ENCODE assay signal across 9 mouse cellular contexts in genomic region chr19:16873942-16874861, GRCm38 (mm10). TPM values are rescaled to one million over a fixed set of nuclear protein-coding genes. Genes with fewer than 3 reads are reported as not detected.
DNase-seq lines count a peak whose midpoint lies in the region; ATAC-seq and TF ChIP-seq lines count a peak whose summit lies in the region.
"Had no signal": no experiment of that assay in that cellular context is flagged by ENCODE, and none has a peak within 500 bp of the region (broad histone marks: within the 10 kb centered on the region; RNA-seq: fewer than 3 reads in every experiment).

No protein-coding gene starts in this region.

- H3K27me3 ChIP-seq in lung, embryonic 14.5 days (ENCODE audit: insufficient read depth, low read length): peaks cover 100% of the 10 kb centered on the region
- peaks cover 99% of the 10 kb centered on the region for H3K27me3 ChIP-seq in forebrain, embryonic 12.5 days
- H3K27me3 ChIP-seq in limb, embryonic 10.5 days (ENCODE audit: low read depth, poor library complexity, severe bottlenecking): peaks cover 100% of the 10 kb centered on the region
- peaks cover 98% of the 10 kb centered on the region for H3K27me3 ChIP-seq in neural tube, embryonic 12.5 days (replicated peaks)

- no peaks in the 10 kb centered on the region for H3K4me1 ChIP-seq in lung, embryonic 14.5 days (ENCODE audit: insufficient read depth)
- H3K4me1 ChIP-seq in forebrain, embryonic 12.5 days: peaks cover 53% of the 10 kb centered on the region
- H3K4me1 ChIP-seq in limb, embryonic 10.5 days: peaks cover 41% of the 10 kb centered on the region
- H3K4me1 ChIP-seq in neural tube, embryonic 12.5 days: peaks cover 37% of the 10 kb centered on the region

- peak; percentile 57 for DNase-seq in lung, embryonic 14.5 days
- DNase-seq in lung, postnatal 14 days: no peak
- DNase-seq in limb, embryonic 10.5 days (ENCODE audit: low spot score): no peak
- no peak for DNase-seq in urinary bladder, postnatal 10 days (ENCODE audit: low spot score)
- DNase-seq in layer of hippocampus, adult 2 months (ENCODE audit: low spot score in 2 of 2): no peak
- DNase-seq in gastrocnemius, adult 8-10 months (ENCODE audit: low spot score in 2 of 2): no peak

- H3K9ac ChIP-seq in lung, embryonic 14.5 days: no peak overlapping the region
- H3K9ac ChIP-seq in forebrain, embryonic 12.5 days: peak overlapping the region; percentile 29; the same call in 1 of the 2 replicates
- H3K9ac ChIP-seq in neural tube, embryonic 12.5 days: no peak overlapping the region

- no peaks in the 10 kb centered on the region for H3K36me3 ChIP-seq in lung, embryonic 14.5 days (ENCODE audit: insufficient read depth)
- no peaks in the 10 kb centered on the region for H3K36me3 ChIP-seq in forebrain, embryonic 12.5 days (replicated peaks)
- no peaks in the 10 kb centered on the region for H3K36me3 ChIP-seq in limb, embryonic 10.5 days
- no peaks in the 10 kb centered on the region for H3K36me3 ChIP-seq in neural tube, embryonic 12.5 days

- H3K9me3 ChIP-seq in lung, embryonic 14.5 days (ENCODE audit: low read depth, low read length): no peaks in the 10 kb centered on the region
- no peaks in the 10 kb centered on the region for H3K9me3 ChIP-seq in forebrain, embryonic 12.5 days
- no peaks in the 10 kb centered on the region for H3K9me3 ChIP-seq in limb, embryonic 10.5 days (replicated peaks)
- no peaks in the 10 kb centered on the region for H3K9me3 ChIP-seq in neural tube, embryonic 12.5 days

- TF ChIP-seq CTCF in lung, embryonic 14.5 days (IDR thresholded peaks at IDR 0.05; ENCODE audit: low read depth): no peak
- no peak for TF ChIP-seq CTCF in layer of hippocampus, adult 2 months (conservative IDR thresholded peaks at IDR 0.05)

- H3K4me3 ChIP-seq in lung, embryonic 14.5 days (ENCODE audit: low read depth, low read length): peak overlapping the region; percentile 44
- peak overlapping the region; percentile 51 for H3K4me3 ChIP-seq in forebrain, embryonic 12.5 days (replicated peaks)
- peak overlapping the region; percentile 38 for H3K4me3 ChIP-seq in limb, embryonic 10.5 days
- peak overlapping the region; percentile 43 for H3K4me3 ChIP-seq in neural tube, embryonic 12.5 days
- H3K4me3 ChIP-seq in layer of hippocampus, adult 2 months: no peak overlapping the region; the same call in 1 of the 2 replicates

- WGBS in lung, embryonic 14.5 days: under 1% methylated on average over 55 of the region's 55 CpGs
- WGBS in forebrain, embryonic 12.5 days: under 1% methylated on average over 55 of the region's 55 CpGs
- under 1% methylated on average over 54 of the region's 55 CpGs for WGBS in limb, embryonic 10.5 days
- under 1% methylated on average over 55 of the region's 55 CpGs for WGBS in neural tube, embryonic 12.5 days

- peak; percentile 69 for ATAC-seq in lung, embryonic 14.5 days (ENCODE audit: insufficient read depth)
- ATAC-seq in forebrain, embryonic 12.5 days (ENCODE audit: low FRiP score): peak; percentile 16; the same call in 1 of the 2 replicates
- peak; percentile 39; the same call in 1 of the 2 replicates for ATAC-seq in neural tube, embryonic 12.5 days (ENCODE audit: low FRiP score, low read depth)

- H3K4me2 ChIP-seq in lung, embryonic 14.5 days: peak overlapping the region; percentile 57
- peak overlapping the region; percentile 88 for H3K4me2 ChIP-seq in forebrain, embryonic 12.5 days
- peak overlapping the region; percentile 83 for H3K4me2 ChIP-seq in neural tube, embryonic 12.5 days (replicated peaks)

- no peak overlapping the region for H3K27ac ChIP-seq in lung, embryonic 14.5 days (ENCODE audit: low read depth)
- H3K27ac ChIP-seq in forebrain, embryonic 12.5 days: no peak overlapping the region
- H3K27ac ChIP-seq in limb, embryonic 10.5 days: no peak overlapping the region
- no peak overlapping the region for H3K27ac ChIP-seq in neural tube, embryonic 12.5 days
- no peak overlapping the region for H3K27ac ChIP-seq in layer of hippocampus, adult 2 months

RNA-seq across cellular contexts. Expression of gene Foxb2, which starts 0.6 kb away (rescaled TPM):
- polyA plus RNA-seq in lung, embryonic 14.5 days (2014; fragmentation: Nextera tagmentation; extraction: Ambion mirVana): not detected in 2 replicates
- polyA plus RNA-seq in forebrain, embryonic 12.5 days (2016; fragmentation: Nextera tagmentation; extraction: Ambion mirVana): 0.66 and 0.74 TPM in 2 replicates
- 0.10 and 0.15 TPM in 2 replicates for polyA plus RNA-seq in limb, embryonic 10.5 days (2016; fragmentation: Nextera tagmentation; extraction: Ambion mirVana)
- 0.31 and 0.38 TPM in 2 replicates for polyA plus RNA-seq in neural tube, embryonic 12.5 days (2016; fragmentation: Nextera tagmentation; extraction: Ambion mirVana)
- total RNA-seq in layer of hippocampus, adult 2 months (2021): not detected
- total RNA-seq in gastrocnemius, adult 8-10 months (2022): not detected
- polyA plus RNA-seq: large intestine, adult 2 months had no signal

Comparison
In these comparisons a context has a peak if more than half of its experiments do, and no peak if none do; other contexts are left out.
1. ATAC-seq: peak in every context shown above with its lines; median percentile 69 in lung, embryonic 14.5 days; 39 in neural tube, embryonic 12.5 days; 16 in forebrain, embryonic 12.5 days.